In the genomic region with DNA sequence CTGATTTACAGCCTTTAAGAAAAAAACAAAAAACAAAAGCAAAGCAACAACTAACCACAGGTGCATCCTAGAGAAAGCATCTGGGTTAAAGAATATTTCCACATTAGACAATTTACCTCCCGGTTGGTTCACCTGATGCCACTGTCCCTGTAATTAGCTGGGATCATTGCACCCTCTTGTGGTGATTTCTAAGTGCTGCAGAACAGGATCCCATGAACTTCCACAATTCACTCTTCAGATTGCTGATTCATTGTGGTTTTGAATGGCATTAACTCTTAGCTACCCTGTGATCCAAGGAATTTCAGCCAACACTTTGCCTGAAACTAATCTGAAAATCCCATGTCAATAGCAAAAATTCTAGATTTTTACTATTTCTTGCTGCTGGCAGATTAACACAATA, we compare ENCODE assay signal across 10 mouse cellular contexts.
A peak's percentile ranks its signal among the peaks of the same experiment; 100 is the strongest.
DNase-seq lines count a peak whose midpoint lies in the region; ATAC-seq and TF ChIP-seq lines count a peak whose summit lies in the region.
"Had no signal": no experiment of that assay in that cellular context is flagged by ENCODE, and none has a peak within 500 bp of the region (broad histone marks: within the 10 kb centered on the region; RNA-seq: fewer than 3 reads in every experiment).

No protein-coding gene starts in this region.

- CTCF ChIA-PET in Patski (lab: Charles Lee): interaction anchor here (0.7 to 3.4 kb wide), 34 partner anchors 10 to 347 kb away, joined by 3 to 21 read pairs (median 4); a partner anchor contains a TSS

- H3K9me3 ChIP-seq in kidney, embryonic 15.5 days (replicated peaks): no peaks in the 10 kb centered on the region
- no peaks in the 10 kb centered on the region for H3K9me3 ChIP-seq in hindbrain, embryonic 13.5 days
- H3K9me3 ChIP-seq in midbrain, embryonic 15.5 days: no peaks in the 10 kb centered on the region
- H3K9me3 ChIP-seq: embryonic facial prominence, embryonic 12.5 days; lung, embryonic 15.5 days had no signal

- H3K4me3 ChIP-seq in kidney, embryonic 15.5 days (replicated peaks): no peak overlapping the region
- H3K4me3 ChIP-seq in hindbrain, embryonic 13.5 days: no peak overlapping the region
- no peak overlapping the region for H3K4me3 ChIP-seq in midbrain, embryonic 15.5 days
- H3K4me3 ChIP-seq: embryonic facial prominence, embryonic 12.5 days; lung, embryonic 15.5 days had no signal

- ATAC-seq in kidney, embryonic 15.5 days (replicated peaks; ENCODE audit: low FRiP score): no peak
- no peak for ATAC-seq in Patski
- peak; percentile 63; the same call in 1 of the 2 replicates for ATAC-seq in hindbrain, embryonic 13.5 days (ENCODE audit: low FRiP score)
- peak; percentile 83 for ATAC-seq in midbrain, embryonic 15.5 days (replicated peaks)

- no peaks in the 10 kb centered on the region for H3K27me3 ChIP-seq in kidney, embryonic 15.5 days
- H3K27me3 ChIP-seq in Patski: no peaks in the 10 kb centered on the region
- H3K27me3 ChIP-seq in hindbrain, embryonic 13.5 days: no peaks in the 10 kb centered on the region
- no peaks in the 10 kb centered on the region for H3K27me3 ChIP-seq in midbrain, embryonic 15.5 days (replicated peaks)
- H3K27me3 ChIP-seq: embryonic facial prominence, embryonic 12.5 days; lung, embryonic 15.5 days had no signal

- POLR2A ChIA-PET in Patski (lab: Charles Lee): interaction anchor here (0.6 to 1.4 kb wide), 2 partner anchors 269 to 299 kb away, joined by 3 to 7 read pairs; no protein-coding TSS in a partner anchor

- no peaks in the 10 kb centered on the region for H3K36me3 ChIP-seq in kidney, embryonic 15.5 days
- H3K36me3 ChIP-seq in hindbrain, embryonic 13.5 days: no peaks in the 10 kb centered on the region
- no peaks in the 10 kb centered on the region for H3K36me3 ChIP-seq in midbrain, embryonic 15.5 days (replicated peaks)
- H3K36me3 ChIP-seq: embryonic facial prominence, embryonic 12.5 days; lung, embryonic 15.5 days had no signal

- DNase-seq in kidney, adult 18-20 months: peak; percentile 35
- peak; percentile 53 for DNase-seq in Patski (ENCODE audit: low read depth, low spot score)
- DNase-seq in embryo, embryonic 11 days: peak; percentile 62
- peak; percentile 23 to 34 for DNase-seq in layer of hippocampus, postnatal 36 days
- no peak for DNase-seq in natural killer cell, adult 2 months (ENCODE audit: low spot score in 2 of 2)

- H3K4me1 ChIP-seq in kidney, embryonic 15.5 days: peaks cover 5% of the 10 kb centered on the region; the same call in 1 of the 2 replicates
- H3K4me1 ChIP-seq in hindbrain, embryonic 13.5 days (replicated peaks): no peaks in the 10 kb centered on the region
- no peaks in the 10 kb centered on the region for H3K4me1 ChIP-seq in midbrain, embryonic 15.5 days
- H3K4me1 ChIP-seq: embryonic facial prominence, embryonic 12.5 days; lung, embryonic 15.5 days had no signal

- WGBS in kidney, embryonic 15.5 days: 8% methylated on average over 1 of the region's 1 CpGs
- WGBS in hindbrain, embryonic 13.5 days: 13% methylated on average over 1 of the region's 1 CpGs
- 6% methylated on average over 1 of the region's 1 CpGs for WGBS in midbrain, embryonic 15.5 days

- H3K4me2 ChIP-seq in kidney, embryonic 15.5 days: no peak overlapping the region
- H3K4me2 ChIP-seq in hindbrain, embryonic 13.5 days: no peak overlapping the region
- H3K4me2 ChIP-seq in midbrain, embryonic 15.5 days: no peak overlapping the region
- H3K4me2 ChIP-seq: embryonic facial prominence, embryonic 12.5 days; lung, embryonic 15.5 days had no signal

- TF ChIP-seq CTCF in Patski (IDR thresholded peaks at IDR 0.05): peak; percentile 90

- H3K9ac ChIP-seq in kidney, embryonic 15.5 days: no peak overlapping the region
- H3K9ac ChIP-seq in hindbrain, embryonic 13.5 days: no peak overlapping the region
- no peak overlapping the region for H3K9ac ChIP-seq in midbrain, embryonic 15.5 days
- H3K9ac ChIP-seq: embryonic facial prominence, embryonic 12.5 days; lung, embryonic 15.5 days had no signal

- in situ Hi-C loops in Patski (cut with MboI; ENCODE audit: low pct_unique_long_range_greater_than_20kb): loop anchor here (5.0 to 10.0 kb wide), 5 partner anchors 111 to 363 kb away; no protein-coding TSS in a partner anchor

- no peak overlapping the region for H3K27ac ChIP-seq in kidney, embryonic 15.5 days
- H3K27ac ChIP-seq in hindbrain, embryonic 13.5 days: no peak overlapping the region
- no peak overlapping the region for H3K27ac ChIP-seq in midbrain, embryonic 15.5 days
- H3K27ac ChIP-seq: embryonic facial prominence, embryonic 12.5 days; lung, embryonic 15.5 days had no signal

Comparison
In these comparisons a context has a peak if more than half of its experiments do, and no peak if none do; other contexts are left out.
1. DNase-seq: peak in kidney, adult 18-20 months (single experiment), Patski (single experiment), embryo, embryonic 11 days (single experiment) and layer of hippocampus, postnatal 36 days (2 of 2); none in natural killer cell, adult 2 months (0 of 2).
2. ATAC-seq: peak in hindbrain, embryonic 13.5 days (single experiment) and midbrain, embryonic 15.5 days (single experiment); none in kidney, embryonic 15.5 days (single experiment) and Patski (single experiment).